Mouse (Mus musculus): ENCODE results near the gene Erp44. TPM values are rescaled to one million over a fixed set of nuclear protein-coding genes. Genes with fewer than 3 reads are reported as not detected.

Erp44 gene
- 52.3 and 69.2 TPM in 2 replicates for polyA plus RNA-seq (2014; fragmentation: Nextera tagmentation; extraction: Ambion mirVana)

DNA sequence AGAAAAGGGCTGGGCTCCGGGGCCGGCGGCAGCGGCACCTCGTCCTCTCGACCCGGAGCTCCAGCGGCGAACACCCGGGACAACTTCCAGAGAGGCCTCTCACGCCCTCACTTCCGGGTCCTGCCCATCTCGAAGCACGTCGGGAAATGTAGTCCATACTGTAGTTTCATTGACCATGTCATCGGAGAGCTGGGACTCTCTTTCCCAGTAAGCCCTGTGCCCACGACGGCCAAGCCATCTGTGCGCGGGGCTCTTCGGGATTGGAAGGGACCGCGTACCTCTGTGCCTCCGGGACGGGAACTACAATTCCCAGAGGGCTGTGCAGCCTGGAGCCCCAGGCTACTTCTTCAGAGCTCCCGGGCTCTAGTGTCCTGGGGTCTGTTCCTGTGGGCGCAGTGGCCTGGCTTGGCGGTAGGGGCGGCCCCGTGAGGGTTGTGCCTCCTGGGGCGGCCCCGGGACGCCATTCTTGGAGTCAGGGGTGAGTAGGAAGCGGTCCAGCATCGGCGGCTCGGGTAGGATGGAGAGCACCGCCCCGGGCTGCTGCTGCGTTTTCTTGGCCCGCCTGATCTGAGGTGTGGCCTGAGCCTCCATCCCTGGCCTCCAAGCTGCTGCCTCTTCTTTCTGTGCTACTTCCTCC, at the start of gene Erp44, which contains the start of gene Invs:
Erp44 (minus strand) TSS at position 61 of the 637 bp plus-strand sequence.
Invs (plus strand) TSS at position 263 of the 637 bp plus-strand sequence.
- Histone ChIP-seq H3K9me3 (ENCODE audit: control insufficient read depth, low read length) (no peaks in the 10 kb centered on the region), H3K9ac (replicated peaks; ENCODE audit: low read depth, low read length) (peak within 1 kb of the TSS; percentile 94), H3K4me2 (ENCODE audit: low read depth, low read length) (peak within 1 kb of the TSS; percentile 83), H3K27ac (ENCODE audit: low read depth, low read length) (peak within 1 kb of the TSS; percentile 79), H3K27me3 (ENCODE audit: control insufficient read depth, insufficient read depth, low read length) (no peaks in the 10 kb centered on the region), H3K4me1 (ENCODE audit: control insufficient read depth, insufficient read depth, low read length) (peaks cover 5% of the 10 kb centered on the region), H3K36me3 (ENCODE audit: control insufficient read depth, insufficient read depth, low read length) (no peaks in the 10 kb centered on the region), H3K4me3 (ENCODE audit: low read depth, low read length) (peak within 1 kb of the TSS; percentile 63)
- WGBS, result under 1% methylated on average over 41 of the region's 41 CpGs
- ATAC-seq (ENCODE audit: low read depth), result peak; percentile 100

- no peaks in the 10 kb centered on the region for H3K27me3 ChIP-seq (ENCODE audit: control insufficient read depth, insufficient read depth, low read length)
- no peak overlapping the region for H3K4me3 ChIP-seq (ENCODE audit: low read depth, low read length)
- H3K36me3 ChIP-seq (ENCODE audit: control insufficient read depth, insufficient read depth, low read length), result no peaks in the 10 kb centered on the region
- H3K4me2 ChIP-seq (ENCODE audit: low read depth, low read length), result no peak overlapping the region
- no peaks in the 10 kb centered on the region for H3K9me3 ChIP-seq (ENCODE audit: control insufficient read depth, low read length)
- WGBS, result 64% methylated on average over 2 of the region's 2 CpGs
- no peak for ATAC-seq (ENCODE audit: low read depth)
- no peak overlapping the region for H3K9ac ChIP-seq (replicated peaks; ENCODE audit: low read depth, low read length)
- H3K27ac ChIP-seq (ENCODE audit: low read depth, low read length), result no peak overlapping the region
- no peaks in the 10 kb centered on the region for H3K4me1 ChIP-seq (ENCODE audit: control insufficient read depth, insufficient read depth, low read length)
Observed at GRCm38 (mm10) chr4:48328042-48328441, 48.7 kb upstream of the Erp44 start.

DNA sequence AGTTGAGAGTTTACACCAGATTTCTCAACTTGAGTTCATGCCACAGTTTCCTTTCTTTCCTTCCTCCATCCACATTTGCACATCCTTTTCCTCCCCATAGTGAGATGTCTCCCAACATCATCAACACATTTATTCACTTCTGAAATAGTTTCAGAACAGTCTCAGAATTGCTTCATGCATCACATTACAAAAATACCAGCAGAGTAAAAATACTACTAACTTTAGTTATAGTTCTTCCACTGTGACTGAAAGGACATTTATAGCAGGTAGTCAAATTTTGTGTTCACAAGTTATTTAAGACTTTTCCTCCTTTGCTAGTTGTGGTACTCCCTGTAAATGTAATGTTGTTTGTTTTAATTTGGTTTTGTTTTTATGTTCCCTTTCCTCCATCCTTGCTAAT, 47.8 kb upstream of the Erp44 start:
- Histone ChIP-seq H3K4me2 (ENCODE audit: low read depth, low read length) (no peak overlapping the region), H3K27me3 (ENCODE audit: control insufficient read depth, insufficient read depth, low read length) (no peaks in the 10 kb centered on the region), H3K4me1 (ENCODE audit: control insufficient read depth, insufficient read depth, low read length) (no peaks in the 10 kb centered on the region), H3K27ac (ENCODE audit: low read depth, low read length) (no peak overlapping the region), H3K4me3 (ENCODE audit: low read depth, low read length) (no peak overlapping the region), H3K36me3 (ENCODE audit: control insufficient read depth, insufficient read depth, low read length) (no peaks in the 10 kb centered on the region), H3K9ac (replicated peaks; ENCODE audit: low read depth, low read length) (no peak overlapping the region), H3K9me3 (ENCODE audit: control insufficient read depth, low read length) (no peaks in the 10 kb centered on the region)
- ATAC-seq (ENCODE audit: low read depth), result no peak

DNA sequence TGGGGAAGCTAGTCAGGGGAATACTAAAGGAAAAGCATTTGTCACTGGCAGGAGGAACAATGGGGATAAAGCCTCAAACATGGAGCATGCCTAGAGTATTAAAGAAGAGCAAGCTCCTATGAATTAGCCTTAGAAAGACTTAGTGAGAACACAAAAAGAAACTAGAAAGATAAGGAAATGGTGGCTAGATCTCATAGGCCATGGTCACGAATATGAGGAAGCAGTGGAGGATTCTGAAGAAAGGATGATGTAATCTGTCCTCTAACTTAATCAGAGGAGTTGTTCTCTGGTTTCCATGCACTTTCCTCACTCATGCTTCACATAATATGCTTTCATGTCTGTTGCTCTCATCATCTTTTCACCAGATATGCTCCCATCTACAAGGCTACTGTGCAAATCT, 42.7 kb upstream of the Erp44 start:
- H3K27me3 ChIP-seq (ENCODE audit: control insufficient read depth, insufficient read depth, low read length), result no peaks in the 10 kb centered on the region
- ATAC-seq (ENCODE audit: low read depth), result no peak
- H3K36me3 ChIP-seq (ENCODE audit: control insufficient read depth, insufficient read depth, low read length), result no peaks in the 10 kb centered on the region
- H3K4me3 ChIP-seq (ENCODE audit: low read depth, low read length), result no peak overlapping the region
- no peak overlapping the region for H3K9ac ChIP-seq (replicated peaks; ENCODE audit: low read depth, low read length)
- no peaks in the 10 kb centered on the region for H3K9me3 ChIP-seq (ENCODE audit: control insufficient read depth, low read length)
- H3K4me2 ChIP-seq (ENCODE audit: low read depth, low read length), result no peak overlapping the region
- H3K4me1 ChIP-seq (ENCODE audit: control insufficient read depth, insufficient read depth, low read length), result no peaks in the 10 kb centered on the region
- H3K27ac ChIP-seq (ENCODE audit: low read depth, low read length), result no peak overlapping the region
- WGBS, result 52% methylated on average over 1 of the region's 1 CpGs

GRCm38 (mm10) chr4:48321276-48321675, 41.9 kb upstream of the Erp44 start:
- H3K27ac ChIP-seq (ENCODE audit: low read depth, low read length), result no peak overlapping the region
- H3K4me2 ChIP-seq (ENCODE audit: low read depth, low read length), result no peak overlapping the region
- H3K27me3 ChIP-seq (ENCODE audit: control insufficient read depth, insufficient read depth, low read length), result no peaks in the 10 kb centered on the region
- WGBS, result 72% methylated on average over 1 of the region's 1 CpGs
- H3K9ac ChIP-seq (replicated peaks; ENCODE audit: low read depth, low read length), result no peak overlapping the region
- ATAC-seq (ENCODE audit: low read depth), result no peak
- no peaks in the 10 kb centered on the region for H3K9me3 ChIP-seq (ENCODE audit: control insufficient read depth, low read length)
- H3K4me1 ChIP-seq (ENCODE audit: control insufficient read depth, insufficient read depth, low read length), result no peaks in the 10 kb centered on the region
- no peaks in the 10 kb centered on the region for H3K36me3 ChIP-seq (ENCODE audit: control insufficient read depth, insufficient read depth, low read length)
- H3K4me3 ChIP-seq (ENCODE audit: low read depth, low read length), result no peak overlapping the region

GRCm38 (mm10) chr4:48316036-48316435, 36.7 kb upstream of the Erp44 start:
- H3K27ac ChIP-seq (ENCODE audit: low read depth, low read length), result no peak overlapping the region
- no peaks in the 10 kb centered on the region for H3K9me3 ChIP-seq (ENCODE audit: control insufficient read depth, low read length)
- WGBS, result 96% methylated on average over 3 of the region's 3 CpGs
- no peaks in the 10 kb centered on the region for H3K4me1 ChIP-seq (ENCODE audit: control insufficient read depth, insufficient read depth, low read length)
- no peak overlapping the region for H3K4me2 ChIP-seq (ENCODE audit: low read depth, low read length)
- ATAC-seq (ENCODE audit: low read depth), result no peak
- no peak overlapping the region for H3K9ac ChIP-seq (replicated peaks; ENCODE audit: low read depth, low read length)
- H3K27me3 ChIP-seq (ENCODE audit: control insufficient read depth, insufficient read depth, low read length), result no peaks in the 10 kb centered on the region
- H3K36me3 ChIP-seq (ENCODE audit: control insufficient read depth, insufficient read depth, low read length), result no peaks in the 10 kb centered on the region
- H3K4me3 ChIP-seq (ENCODE audit: low read depth, low read length), result no peak overlapping the region

DNA sequence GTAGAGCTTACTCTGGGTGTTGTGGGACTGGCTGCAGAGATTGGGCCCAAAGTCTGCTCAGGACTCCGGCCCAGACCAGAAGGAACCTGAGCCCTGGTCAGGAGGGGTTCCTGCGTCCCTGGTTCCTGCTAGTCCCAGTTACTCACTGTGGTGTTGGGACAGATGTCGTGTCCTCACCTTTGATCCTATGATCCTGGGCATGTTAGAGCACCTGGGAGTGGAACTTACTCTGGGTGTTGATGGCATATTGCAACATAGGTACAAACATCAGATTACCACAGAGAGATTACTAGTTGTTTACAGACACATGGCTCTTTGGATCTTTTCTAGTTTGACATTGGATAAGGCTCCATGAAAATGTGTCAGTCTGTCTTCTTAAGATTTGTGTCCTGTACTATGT, 35.5 kb upstream of the Erp44 start:
- no peaks in the 10 kb centered on the region for H3K4me1 ChIP-seq (ENCODE audit: control insufficient read depth, insufficient read depth, low read length)
- no peaks in the 10 kb centered on the region for H3K27me3 ChIP-seq (ENCODE audit: control insufficient read depth, insufficient read depth, low read length)
- H3K9me3 ChIP-seq (ENCODE audit: control insufficient read depth, low read length), result no peaks in the 10 kb centered on the region
- no peak overlapping the region for H3K4me2 ChIP-seq (ENCODE audit: low read depth, low read length)
- H3K27ac ChIP-seq (ENCODE audit: low read depth, low read length), result no peak overlapping the region
- ATAC-seq (ENCODE audit: low read depth), result no peak
- H3K4me3 ChIP-seq (ENCODE audit: low read depth, low read length), result no peak overlapping the region
- H3K36me3 ChIP-seq (ENCODE audit: control insufficient read depth, insufficient read depth, low read length), result no peaks in the 10 kb centered on the region
- H3K9ac ChIP-seq (replicated peaks; ENCODE audit: low read depth, low read length), result no peak overlapping the region
- 90% methylated on average over 3 of the region's 3 CpGs for WGBS

GRCm38 (mm10) chr4:48287086-48287757, 7.9 kb upstream of the Erp44 start:
- peak; percentile 79 for ATAC-seq (ENCODE audit: low read depth)
- Histone ChIP-seq H3K4me3 (ENCODE audit: low read depth, low read length) (no peak overlapping the region), H3K9me3 (ENCODE audit: control insufficient read depth, low read length) (no peaks in the 10 kb centered on the region), H3K36me3 (ENCODE audit: control insufficient read depth, insufficient read depth, low read length) (no peaks in the 10 kb centered on the region), H3K4me1 (ENCODE audit: control insufficient read depth, insufficient read depth, low read length) (no peaks in the 10 kb centered on the region), H3K27me3 (ENCODE audit: control insufficient read depth, insufficient read depth, low read length) (no peaks in the 10 kb centered on the region), H3K9ac (replicated peaks; ENCODE audit: low read depth, low read length) (no peak overlapping the region), H3K27ac (ENCODE audit: low read depth, low read length) (no peak overlapping the region), H3K4me2 (ENCODE audit: low read depth, low read length) (no peak overlapping the region)
- 18% methylated on average over 5 of the region's 5 CpGs for WGBS

- no peak for ATAC-seq (ENCODE audit: low read depth)
- Histone ChIP-seq H3K4me1 (ENCODE audit: control insufficient read depth, insufficient read depth, low read length) (peaks cover 5% of the 10 kb centered on the region), H3K27me3 (ENCODE audit: control insufficient read depth, insufficient read depth, low read length) (no peaks in the 10 kb centered on the region), H3K9me3 (ENCODE audit: control insufficient read depth, low read length) (no peaks in the 10 kb centered on the region), H3K9ac (replicated peaks; ENCODE audit: low read depth, low read length) (no peak overlapping the region), H3K4me2 (ENCODE audit: low read depth, low read length) (no peak overlapping the region), H3K4me3 (ENCODE audit: low read depth, low read length) (no peak overlapping the region), H3K36me3 (ENCODE audit: control insufficient read depth, insufficient read depth, low read length) (no peaks in the 10 kb centered on the region), H3K27ac (ENCODE audit: low read depth, low read length) (no peak overlapping the region)
- 98% methylated on average over 1 of the region's 1 CpGs for WGBS
Observed at GRCm38 (mm10) chr4:48281121-48281520, 1.8 kb upstream of the Erp44 start.
